Mouse (Mus musculus) MEL (cell line): ENCODE results near the gene Gm3448.
"Not testable (repeated sequence)": the region's sequence is repeated elsewhere in the genome, so short reads cannot be mapped to it uniquely, and the experiment has no call there.

ENCODE experiments used
- CHD2 ChIP-seq: IDR thresholded peaks from 2 replicates; pipeline ENCODE4 v1.6.1; 2011; ENCODE audit warnings: low read length, improper control_type of control experiment
- CTCF ChIP-seq, 3 experiments: IDR thresholded peaks in 2 of 3; conservative IDR thresholded peaks in 1 of 3; 2 replicates each; pipeline ENCODE4 v1.5.1; 2011 to 2012; ENCODE audit warnings: low read length in 3 of 3, low read depth in 2 of 3, mild to moderate bottlenecking in 2 of 3, improper control_type of control experiment in 1 of 3, inconsistent platforms in 1 of 3, mixed read lengths in 1 of 3, moderate library complexity in 1 of 3; ENCODE audit not compliant: control insufficient read depth in 1 of 3, insufficient read depth in 1 of 3, poor library complexity in 1 of 3, severe bottlenecking in 1 of 3
- EP300 ChIP-seq, 2 experiments: IDR thresholded peaks; 2 replicates each; pipeline ENCODE4 v1.6.1; 2011; ENCODE audit warnings: improper control_type of control experiment in 2 of 2, low read length in 2 of 2, low read depth in 1 of 2, mild to moderate bottlenecking in 1 of 2
- GATA1 ChIP-seq: IDR thresholded peaks from 2 replicates; pipeline ENCODE4 v1.6.1; 2011; ENCODE audit warnings: low read depth, low read length, improper control_type of control experiment
- MAX ChIP-seq: IDR thresholded peaks from 2 replicates; pipeline ENCODE4 v1.6.1; 2011; ENCODE audit warnings: low read length, improper control_type of control experiment
- MYC ChIP-seq: IDR thresholded peaks from 2 replicates; pipeline ENCODE4 v1.6.1; 2011; ENCODE audit warnings: low read depth, mild to moderate bottlenecking, low read length, improper control_type of control experiment, moderate library complexity
- RCOR1 ChIP-seq: IDR thresholded peaks from 2 replicates; pipeline ENCODE4 v1.6.1; 2012; ENCODE audit warnings: low read depth, mild to moderate bottlenecking, inconsistent platforms, low read length, improper control_type of control experiment

DNA sequence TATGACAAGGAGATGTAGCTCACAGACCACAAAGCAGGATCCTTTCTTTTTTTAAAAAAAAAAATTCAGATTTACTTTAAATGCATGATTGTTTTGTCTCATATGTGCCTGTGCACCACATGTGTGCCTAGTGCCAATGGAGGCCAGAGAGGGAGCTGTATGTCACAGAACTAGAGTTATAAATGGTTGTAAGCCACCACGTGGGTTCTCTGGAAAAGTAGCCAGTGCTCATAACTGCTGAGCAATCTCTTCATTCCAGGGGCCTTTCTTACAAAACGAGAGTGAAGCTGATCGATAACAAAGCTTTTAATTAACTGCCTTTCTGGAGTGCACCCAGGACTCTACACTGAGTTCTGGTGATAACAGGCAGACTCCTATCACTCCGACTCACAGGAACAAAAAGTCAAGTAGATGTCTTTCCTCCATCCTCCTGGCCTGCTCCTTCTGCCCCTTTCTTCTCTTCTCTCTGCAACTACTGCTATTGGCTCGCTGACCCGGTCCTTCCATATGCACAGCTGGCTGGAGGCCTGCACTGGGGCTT lies 72.9 kb downstream of the Gm3448 start:
- not testable (repeated sequence) for TF ChIP-seq CHD2; GATA1; EP300 (IDR thresholded peaks at IDR 0.05; ENCODE audit: low read depth in 1 of 2, low read length in 2 of 2); RCOR1; MYC; CTCF (IDR thresholded peaks at IDR 0.05 in 2 of 3, conservative IDR thresholded peaks at IDR 0.05 in 1 of 3; ENCODE audit: control insufficient read depth in 1 of 3, insufficient read depth in 1 of 3, low read depth in 2 of 3, low read length in 3 of 3, poor library complexity in 1 of 3, severe bottlenecking in 1 of 3); MAX
